Mouse (Mus musculus) E14TG2a.4 (cell line): ENCODE data around the gene Gm6020.
"Not testable (repeated sequence)": the region's sequence is repeated elsewhere in the genome, so short reads cannot be mapped to it uniquely, and the experiment has no call there.

Experiments
- H3K27me3 ChIP-seq: 2 replicates; pipeline ENCODE4 v1.6.1; 2014; ENCODE audit warnings: low read length, control low read depth; ENCODE audit not compliant: insufficient read depth
- H3K36me3 ChIP-seq: 2 replicates; pipeline ENCODE4 v1.6.1; 2014; ENCODE audit warnings: low read length, control low read depth; ENCODE audit not compliant: insufficient read depth
- H3K4me1 ChIP-seq: replicated peaks from 2 replicates; pipeline ENCODE4 v1.6.1; 2014; ENCODE audit warnings: low read depth, low read length, control low read depth
- H3K4me3 ChIP-seq: replicated peaks from 2 replicates; pipeline ENCODE4 v1.5.1; 2014; ENCODE audit warnings: mild to moderate bottlenecking, low read length
- H3K9me3 ChIP-seq: 2 replicates; pipeline ENCODE4 v1.6.1; 2014; ENCODE audit warnings: low read length, control low read depth
- CTCF ChIP-seq: conservative IDR thresholded peaks from 2 replicates; pipeline ENCODE4 v1.5.1; 2014; ENCODE audit warnings: low read length
- NANOG ChIP-seq: IDR thresholded peaks from 2 replicates; pipeline ENCODE4 v1.6.1; 2014; ENCODE audit warnings: borderline replicate concordance, low read length, mixed read lengths
- POU5F1 ChIP-seq: IDR thresholded peaks from 2 replicates; pipeline ENCODE4 v1.6.1; 2014; ENCODE audit warnings: low read length, borderline replicate concordance

Gene Gm6020

GRCm38 (mm10) chr19:61199836-61200235 lies 16.1 kb downstream of the Gm6020 start:
- H3K36me3 ChIP-seq = no peaks in the 10 kb centered on the region
- H3K9me3 ChIP-seq = no peaks in the 10 kb centered on the region
- 0 out of 2 replicates have a peak, but pooled peaks cover 3% of the 10 kb centered on the region for H3K4me1 ChIP-seq
- H3K4me3 ChIP-seq = no peak overlapping the region
- TF ChIP-seq POU5F1 (no peak), NANOG (no peak), CTCF (no peak)
- H3K27me3 ChIP-seq = no peaks in the 10 kb centered on the region

GRCm38 (mm10) chr19:61207506-61207905 lies 23.8 kb downstream of the Gm6020 start:
- not testable (repeated sequence) for H3K4me1 ChIP-seq, H3K4me3 ChIP-seq, H3K27me3 ChIP-seq, H3K36me3 ChIP-seq
- H3K9me3 ChIP-seq = peaks cover 16% of the 10 kb centered on the region

- H3K36me3 ChIP-seq = no peaks in the 10 kb centered on the region
- H3K4me3 ChIP-seq = no peak overlapping the region
- 0 out of 2 replicates have a peak, but pooled peaks cover 2% of the 10 kb centered on the region for H3K4me1 ChIP-seq
- peaks cover 14% of the 10 kb centered on the region for H3K9me3 ChIP-seq
- TF ChIP-seq NANOG (no peak), POU5F1 (no peak), CTCF (no peak)
- H3K27me3 ChIP-seq = no peaks in the 10 kb centered on the region
Observed at GRCm38 (mm10) chr19:61223706-61224328, 40.1 kb downstream of the Gm6020 start.

DNA sequence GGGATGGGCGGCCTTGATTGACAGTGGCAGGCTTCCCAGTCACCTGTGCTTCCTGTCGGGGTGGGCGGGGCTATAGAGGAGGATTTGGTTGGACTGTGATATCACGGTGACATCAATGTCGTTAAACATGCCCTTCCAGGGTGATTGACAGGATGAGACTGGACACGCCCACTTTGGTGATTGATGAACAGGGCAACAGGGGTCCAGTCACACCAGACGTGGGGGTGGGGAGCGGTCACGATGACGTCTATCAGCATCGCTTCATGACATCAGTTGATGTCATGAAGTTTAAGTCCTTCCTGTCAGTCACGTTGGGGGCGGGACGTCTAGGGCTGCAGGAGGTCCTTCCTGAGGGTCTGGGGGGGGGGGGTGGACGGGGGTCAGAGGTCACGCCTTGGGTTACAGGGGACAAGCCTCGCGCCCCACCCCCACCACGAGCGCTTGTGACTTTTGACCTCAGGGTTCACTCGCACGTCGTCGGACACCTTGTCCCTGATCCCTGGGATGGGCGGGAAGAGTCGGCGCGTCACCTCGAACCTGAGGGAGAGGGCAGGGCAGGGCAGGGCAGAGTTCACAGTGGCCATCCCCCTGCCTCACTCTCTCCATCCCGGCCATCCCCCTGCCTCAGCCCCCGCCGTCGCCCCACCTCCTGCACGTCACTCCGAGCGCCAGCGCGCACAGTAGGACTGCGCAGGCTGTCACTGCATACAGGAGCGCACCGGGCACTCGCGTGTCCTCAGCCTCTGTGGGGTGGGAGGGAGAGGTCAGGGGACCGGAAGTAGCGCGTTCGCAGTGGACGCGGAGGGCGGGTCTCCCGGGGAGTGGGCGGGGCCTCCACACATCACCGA lies 41.2 kb downstream of the Gm6020 start:
- H3K4me3 ChIP-seq = peak overlapping the region; percentile 78
- H3K9me3 ChIP-seq = peaks cover 14% of the 10 kb centered on the region
- H3K27me3 ChIP-seq = no peaks in the 10 kb centered on the region
- H3K36me3 ChIP-seq = no peaks in the 10 kb centered on the region
- no peak for TF ChIP-seq POU5F1
- no peak for TF ChIP-seq NANOG
- no peak for TF ChIP-seq CTCF
- 0 out of 2 replicates have a peak, but pooled peaks cover 2% of the 10 kb centered on the region for H3K4me1 ChIP-seq

DNA sequence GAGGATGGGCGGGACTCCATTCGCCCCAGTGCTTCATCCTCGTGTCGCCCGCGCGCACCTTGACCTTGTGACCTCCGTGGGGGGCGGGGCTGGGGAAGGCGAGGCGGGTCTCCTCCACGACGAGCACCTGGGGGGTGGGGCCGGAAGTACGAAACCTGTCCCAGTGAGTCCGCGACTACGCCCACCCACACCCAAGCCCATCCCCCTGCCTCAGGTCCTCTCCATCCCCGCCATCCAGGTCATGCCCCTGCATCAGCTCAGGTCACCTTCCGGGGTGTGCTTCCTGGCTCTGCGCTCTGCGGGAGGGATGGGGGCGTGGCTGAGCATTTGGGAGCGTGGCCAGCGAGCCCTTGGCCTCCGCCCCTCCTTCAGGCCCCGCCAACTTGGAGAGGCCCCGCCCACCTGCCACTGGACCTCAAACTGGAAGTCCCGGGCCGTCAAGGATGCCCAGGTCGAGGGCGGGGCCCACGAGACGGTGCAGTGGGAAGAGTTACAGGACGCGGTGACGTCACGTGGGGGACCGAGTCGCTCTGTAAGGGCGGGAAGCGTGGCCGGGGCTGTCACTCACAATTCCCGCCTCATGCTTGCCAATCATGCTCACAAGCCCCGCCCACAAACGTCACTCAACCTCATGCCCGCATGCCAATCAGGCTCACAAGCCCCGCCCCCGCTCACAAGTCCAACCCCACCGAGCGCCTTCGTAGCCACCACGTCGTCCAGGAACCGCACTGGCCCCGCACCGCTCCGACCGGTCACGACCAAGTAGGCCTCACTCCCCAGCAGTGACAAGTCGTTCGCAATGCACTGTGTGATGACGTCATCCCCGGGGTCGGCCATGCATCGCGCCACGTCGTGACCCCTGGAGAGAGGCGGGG lies 42.1 kb downstream of the Gm6020 start:
- Histone ChIP-seq H3K36me3 (no peaks in the 10 kb centered on the region), H3K4me1 (0 out of 2 replicates have a peak, but pooled peaks cover 2% of the 10 kb centered on the region), H3K4me3 (peak overlapping the region; percentile 78), H3K27me3 (no peaks in the 10 kb centered on the region), H3K9me3 (peaks cover 14% of the 10 kb centered on the region)
- TF ChIP-seq POU5F1 = no peak
- no peak for TF ChIP-seq CTCF
- TF ChIP-seq NANOG = no peak

DNA sequence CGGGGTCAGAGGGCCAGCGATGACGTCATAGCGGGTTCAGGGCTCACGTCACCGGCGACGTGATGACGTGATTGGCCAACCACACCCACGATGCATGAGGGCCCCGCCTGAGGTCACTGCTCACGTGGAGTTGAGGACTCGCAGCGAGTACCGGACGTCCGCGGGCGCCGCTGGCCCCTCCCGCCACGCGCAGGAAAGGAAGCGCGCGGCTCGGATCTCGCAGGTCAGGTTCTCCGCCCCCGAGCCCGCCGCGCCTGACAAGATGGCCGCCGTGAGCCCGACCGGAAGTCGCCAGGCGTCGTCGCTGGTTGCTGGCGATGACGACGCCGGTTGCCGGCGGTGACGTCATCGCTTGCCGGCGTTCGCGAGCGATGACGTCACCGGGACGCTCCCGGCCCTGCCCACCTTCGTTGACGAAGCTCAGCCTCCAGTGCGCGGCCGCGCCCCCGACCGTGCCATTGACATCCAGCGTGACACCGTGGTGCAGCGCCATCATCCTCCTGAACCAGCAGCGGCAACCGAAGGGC lies 42.8 kb downstream of the Gm6020 start:
- no peaks in the 10 kb centered on the region for H3K27me3 ChIP-seq
- 0 out of 2 replicates have a peak, but pooled peaks cover 2% of the 10 kb centered on the region for H3K4me1 ChIP-seq
- TF ChIP-seq POU5F1 = no peak
- no peak for TF ChIP-seq NANOG
- TF ChIP-seq CTCF = no peak
- peak overlapping the region; percentile 78 for H3K4me3 ChIP-seq
- peaks cover 14% of the 10 kb centered on the region for H3K9me3 ChIP-seq
- H3K36me3 ChIP-seq = no peaks in the 10 kb centered on the region

DNA sequence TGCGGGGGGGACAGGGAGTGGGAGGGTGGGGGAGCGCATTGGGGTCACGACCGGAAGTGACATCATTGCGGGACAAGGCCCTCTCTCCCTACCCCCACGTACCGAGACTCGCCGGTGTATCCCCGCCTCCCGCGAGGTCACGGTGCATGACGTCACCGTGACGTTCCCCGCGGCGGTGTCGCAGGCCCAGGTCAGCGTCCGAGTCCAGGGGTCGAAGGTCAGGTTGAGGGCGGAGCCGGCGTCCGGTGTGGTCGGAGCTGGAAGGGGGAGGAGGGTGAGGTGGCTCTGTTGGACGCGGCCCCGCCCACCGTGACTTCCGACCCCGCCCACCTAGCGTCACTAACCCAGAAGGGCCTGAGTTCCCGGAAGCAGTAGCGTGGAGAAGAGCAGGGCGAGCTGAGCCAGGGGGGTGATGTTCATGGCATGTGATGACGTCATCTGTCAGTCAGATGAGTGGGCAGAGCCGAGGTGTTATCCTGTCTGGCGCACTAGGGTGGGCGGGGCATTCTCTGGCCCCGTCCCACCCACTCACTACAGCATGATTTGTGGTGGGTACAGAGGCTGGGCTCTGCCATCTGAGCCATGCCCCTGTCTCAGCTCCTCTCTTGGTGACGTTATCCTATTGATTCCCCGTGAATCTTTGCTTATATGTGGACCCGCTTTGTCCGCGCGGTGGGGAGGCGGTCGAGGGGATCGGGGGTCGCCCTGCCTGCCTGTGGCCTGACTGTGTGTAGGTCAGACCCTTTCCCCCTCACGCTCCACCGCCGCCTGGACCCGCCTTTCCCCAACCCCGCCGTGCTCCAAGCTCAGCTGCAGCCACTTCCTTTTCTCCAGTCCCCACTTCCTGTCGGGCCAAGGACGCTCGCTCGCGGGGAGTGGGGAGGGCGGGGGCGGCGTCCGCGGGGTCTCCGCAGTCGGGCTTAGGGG lies 43.5 kb downstream of the Gm6020 start:
- Histone ChIP-seq H3K9me3 (peaks cover 14% of the 10 kb centered on the region), H3K36me3 (no peaks in the 10 kb centered on the region)
- TF ChIP-seq NANOG (no peak), POU5F1 (no peak), CTCF (no peak)

More for the DNA sequence above, 43.5 kb downstream of the Gm6020 start:
- Histone ChIP-seq H3K4me1 (0 out of 2 replicates have a peak, but pooled peaks cover 2% of the 10 kb centered on the region), H3K27me3 (no peaks in the 10 kb centered on the region), H3K4me3 (peak overlapping the region; percentile 78)
